Mouse (Mus musculus) olfactory bulb, adult 2 months (tissue): ENCODE measurements around the gene Srf.

Experiments used
- CTCF ChIP-seq: fragments of 200-500 bp; IDR thresholded peaks from 2 replicates; pipeline ENCODE4 v1.5.1; 2012; ENCODE audit warnings: low read depth, mild to moderate bottlenecking, low read length, moderate library complexity; ENCODE audit not compliant: insufficient read depth
- POLR2A ChIP-seq: fragments of 200-500 bp; IDR thresholded peaks from 2 replicates; pipeline ENCODE4 v1.6.1; 2012; ENCODE audit warnings: mild to moderate bottlenecking, low read depth, low read length, moderate library complexity; ENCODE audit not compliant: insufficient read depth

- TF ChIP-seq CTCF (no peak), POLR2A (no peak)
These were observed 42.6 kb downstream of the Srf start for GRCm38 (mm10) chr17:46513329-46513728.
